Mouse (Mus musculus): ENCODE measurements at regions not wholly inside any gene's neighbourhood (a gene's known extent, or its start where the extent isn't known, plus 50 kb on each side); places are given as distances from the start of the nearest gene placed in this dataset.

- TF ChIP-seq CTCF (IDR thresholded peaks at IDR 0.05; ENCODE audit: control insufficient read depth, insufficient read depth, insufficient read length) (no peak), MAX (IDR thresholded peaks at IDR 0.05) (no peak), CEBPB (IDR thresholded peaks at IDR 0.05; ENCODE audit: low read depth) (no peak)
Observed at GRCm38 (mm10) chr1:41165878-41166786, 360.7 kb downstream of the Tmem182 start.

Measured in C2C12 (cell line).